Mouse (Mus musculus): ENCODE results near the gene Mrps17. TPM values are rescaled to one million over a fixed set of nuclear protein-coding genes. Genes with fewer than 3 reads are reported as not detected.
"Not testable (repeated sequence)": the region's sequence is repeated elsewhere in the genome, so short reads cannot be mapped to it uniquely, and the experiment has no call there.

The Mrps17 gene
- polyA plus RNA-seq (2016; fragmentation: Nextera tagmentation; extraction: Ambion mirVana), result 183 and 185 TPM in 2 replicates

- H3K27me3 ChIP-seq (ENCODE audit: insufficient read depth, poor library complexity, severe bottlenecking), result no peaks in the 10 kb centered on the region
- H3K4me1 ChIP-seq (replicated peaks), result peaks cover 9% of the 10 kb centered on the region
- peak; percentile 94 for DNase-seq (ENCODE audit: low spot score)
- under 1% methylated on average over 33 of the region's 33 CpGs for WGBS
- peak within 1 kb of the TSS; percentile 86 for H3K27ac ChIP-seq
- H3K36me3 ChIP-seq, result peaks cover 39% of the 10 kb centered on the region
- H3K4me3 ChIP-seq, result peak within 1 kb of the TSS; percentile 83
- no peaks in the 10 kb centered on the region for H3K9me3 ChIP-seq
Measured at GRCm38 (mm10) chr5:129715326-129715861, at the start of gene Mrps17. TSS of gene Mrps17 (plus strand) at chr5:129715497.

- 97% methylated on average over 10 of the region's 10 CpGs for WGBS
- Histone ChIP-seq H3K9me3 (no peaks in the 10 kb centered on the region), H3K27me3 (ENCODE audit: insufficient read depth, poor library complexity, severe bottlenecking) (no peaks in the 10 kb centered on the region), H3K36me3 (no peaks in the 10 kb centered on the region), H3K4me1 (replicated peaks) (peaks cover 14% of the 10 kb centered on the region), H3K4me3 (no peak overlapping the region), H3K27ac (no peak overlapping the region)
- DNase-seq (ENCODE audit: low spot score), result no peak
Measured at GRCm38 (mm10) chr5:129666271-129666909, 48.9 kb upstream of the Mrps17 start.

- DNase-seq (ENCODE audit: low spot score), result no peak
- Histone ChIP-seq H3K27me3 (ENCODE audit: insufficient read depth, poor library complexity, severe bottlenecking) (no peaks in the 10 kb centered on the region), H3K9me3 (no peaks in the 10 kb centered on the region), H3K27ac (no peak overlapping the region), H3K36me3 (no peaks in the 10 kb centered on the region), H3K4me1 (replicated peaks) (peaks cover 14% of the 10 kb centered on the region), H3K4me3 (no peak overlapping the region)
- WGBS, result 92% methylated on average over 4 of the region's 4 CpGs
Measured at GRCm38 (mm10) chr5:129667851-129668250, 47.4 kb upstream of the Mrps17 start.

GRCm38 (mm10) chr5:129669453-129670035, 45.8 kb upstream of the Mrps17 start:
- DNase-seq (ENCODE audit: low spot score), result no peak
- Histone ChIP-seq H3K36me3 (no peaks in the 10 kb centered on the region), H3K4me1 (replicated peaks) (peaks cover 14% of the 10 kb centered on the region), H3K27me3 (ENCODE audit: insufficient read depth, poor library complexity, severe bottlenecking) (no peaks in the 10 kb centered on the region), H3K9me3 (peaks cover 15% of the 10 kb centered on the region), H3K4me3 (peak overlapping the region; percentile 91), H3K27ac (peak overlapping the region; percentile 93)
- 1% methylated on average over 31 of the region's 31 CpGs for WGBS

GRCm38 (mm10) chr5:129670036-129670458, 45.2 kb upstream of the Mrps17 start, which contains the start of gene Zfp11:
TSS of gene Zfp11 (minus strand) at chr5:129670099.
- peak; percentile 84 for DNase-seq (ENCODE audit: low spot score)
- Histone ChIP-seq H3K9me3 (peaks cover 20% of the 10 kb centered on the region), H3K36me3 (no peaks in the 10 kb centered on the region), H3K27me3 (ENCODE audit: insufficient read depth, poor library complexity, severe bottlenecking) (no peaks in the 10 kb centered on the region), H3K4me1 (replicated peaks) (peaks cover 14% of the 10 kb centered on the region), H3K4me3 (peak within 1 kb of the TSS; percentile 91), H3K27ac (peak within 1 kb of the TSS; percentile 93)
- WGBS, result 2% methylated on average over 23 of the region's 23 CpGs

- H3K9me3 ChIP-seq; H3K36me3 ChIP-seq; H3K4me1 ChIP-seq (replicated peaks); H3K27me3 ChIP-seq (ENCODE audit: insufficient read depth, poor library complexity, severe bottlenecking); DNase-seq (ENCODE audit: low spot score); H3K4me3 ChIP-seq; H3K27ac ChIP-seq: not testable (repeated sequence)
- 88% methylated on average over 5 of the region's 5 CpGs for WGBS
Measured at GRCm38 (mm10) chr5:129685141-129685540, 30.2 kb upstream of the Mrps17 start.

GRCm38 (mm10) chr5:129687621-129688020, 27.7 kb upstream of the Mrps17 start:
- Histone ChIP-seq H3K9me3 (no peaks in the 10 kb centered on the region), H3K27ac (no peak overlapping the region), H3K27me3 (ENCODE audit: insufficient read depth, poor library complexity, severe bottlenecking) (no peaks in the 10 kb centered on the region), H3K4me1 (replicated peaks) (no peaks in the 10 kb centered on the region), H3K4me3 (no peak overlapping the region), H3K36me3 (no peaks in the 10 kb centered on the region)
- DNase-seq (ENCODE audit: low spot score), result no peak
- WGBS, result 94% methylated on average over 7 of the region's 7 CpGs

GRCm38 (mm10) chr5:129690528-129690927, 24.8 kb upstream of the Mrps17 start:
- Histone ChIP-seq H3K27me3 (ENCODE audit: insufficient read depth, poor library complexity, severe bottlenecking) (no peaks in the 10 kb centered on the region), H3K4me3 (no peak overlapping the region), H3K4me1 (replicated peaks) (no peaks in the 10 kb centered on the region), H3K36me3 (no peaks in the 10 kb centered on the region), H3K27ac (no peak overlapping the region), H3K9me3 (no peaks in the 10 kb centered on the region)
- DNase-seq (ENCODE audit: low spot score), result no peak
- 80% methylated on average over 3 of the region's 3 CpGs for WGBS

GRCm38 (mm10) chr5:129700506-129700905, 14.8 kb upstream of the Mrps17 start:
- WGBS, result 29% methylated on average over 2 of the region's 2 CpGs
- Histone ChIP-seq H3K9me3 (no peaks in the 10 kb centered on the region), H3K27ac (no peak overlapping the region), H3K27me3 (ENCODE audit: insufficient read depth, poor library complexity, severe bottlenecking) (no peaks in the 10 kb centered on the region), H3K4me1 (replicated peaks) (no peaks in the 10 kb centered on the region), H3K4me3 (no peak overlapping the region), H3K36me3 (no peaks in the 10 kb centered on the region)
- no peak for DNase-seq (ENCODE audit: low spot score)

GRCm38 (mm10) chr5:129701706-129702105, 13.6 kb upstream of the Mrps17 start:
- Histone ChIP-seq H3K4me1 (replicated peaks) (no peaks in the 10 kb centered on the region), H3K27ac (no peak overlapping the region), H3K9me3 (no peaks in the 10 kb centered on the region), H3K36me3 (no peaks in the 10 kb centered on the region), H3K27me3 (ENCODE audit: insufficient read depth, poor library complexity, severe bottlenecking) (no peaks in the 10 kb centered on the region), H3K4me3 (no peak overlapping the region)
- DNase-seq (ENCODE audit: low spot score), result no peak
- WGBS, result 77% methylated on average over 1 of the region's 1 CpGs

- no peak overlapping the region for H3K4me3 ChIP-seq
- no peaks in the 10 kb centered on the region for H3K9me3 ChIP-seq
- no peaks in the 10 kb centered on the region for H3K27me3 ChIP-seq (ENCODE audit: insufficient read depth, poor library complexity, severe bottlenecking)
- no peaks in the 10 kb centered on the region for H3K36me3 ChIP-seq
- DNase-seq (ENCODE audit: low spot score), result no peak
- H3K4me1 ChIP-seq (replicated peaks), result no peaks in the 10 kb centered on the region
- no peak overlapping the region for H3K27ac ChIP-seq
Measured at GRCm38 (mm10) chr5:129703368-129703767, 11.9 kb upstream of the Mrps17 start.

- Histone ChIP-seq H3K27me3 (ENCODE audit: insufficient read depth, poor library complexity, severe bottlenecking) (no peaks in the 10 kb centered on the region), H3K36me3 (no peaks in the 10 kb centered on the region), H3K27ac (no peak within 1 kb of the TSS), H3K4me3 (no peak within 1 kb of the TSS), H3K9me3 (no peaks in the 10 kb centered on the region), H3K4me1 (replicated peaks) (no peaks in the 10 kb centered on the region)
- 56% methylated on average over 2 of the region's 2 CpGs for WGBS
- DNase-seq (ENCODE audit: low spot score), result no peak
Measured at GRCm38 (mm10) chr5:129708412-129708811, 6.9 kb upstream of the Mrps17 start, which contains the start of gene Sept14. TSS of gene Sept14 (minus strand) at chr5:129708512.

- Histone ChIP-seq H3K36me3 (peaks cover 40% of the 10 kb centered on the region), H3K9me3 (no peaks in the 10 kb centered on the region), H3K27ac (no peak overlapping the region), H3K4me1 (replicated peaks) (peaks cover 9% of the 10 kb centered on the region), H3K4me3 (no peak overlapping the region), H3K27me3 (ENCODE audit: insufficient read depth, poor library complexity, severe bottlenecking) (no peaks in the 10 kb centered on the region)
- DNase-seq (ENCODE audit: low spot score), result no peak
- 85% methylated on average over 9 of the region's 9 CpGs for WGBS
Measured at GRCm38 (mm10) chr5:129717016-129717415, 1.7 kb downstream of the Mrps17 start.
